In the genomic region with DNA sequence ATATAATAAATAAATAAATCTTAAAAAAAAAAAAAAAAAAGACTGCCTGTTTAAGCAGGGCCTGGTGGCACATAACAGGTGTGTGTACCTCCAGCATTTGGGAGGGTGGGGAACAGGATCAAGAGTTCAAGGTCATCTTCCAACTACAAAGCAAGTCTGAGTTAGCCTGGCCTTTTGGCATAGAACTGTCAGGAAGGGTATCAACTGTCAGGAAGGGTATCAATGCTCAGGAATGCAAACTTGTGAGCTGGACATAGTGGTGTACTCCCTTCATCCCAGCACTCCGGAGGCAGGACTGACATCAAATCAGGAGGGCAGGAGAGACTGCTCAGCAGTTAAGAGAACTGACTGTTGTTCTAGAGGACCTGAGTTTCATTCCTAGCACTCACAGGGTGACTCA, we compare ENCODE assay signal across 26 mouse cellular contexts.
"Had no signal": no experiment of that assay in that cellular context is flagged by ENCODE, and none has a peak within 500 bp of the region (broad histone marks: within the 10 kb centered on the region; RNA-seq: fewer than 3 reads in every experiment).

No protein-coding gene starts in this region.

- H3K27me3 ChIP-seq: heart, embryonic 13.5 days; heart, embryonic 15.5 days; hindbrain, embryonic 12.5 days; limb, embryonic 12.5 days; liver, embryonic 13.5 days; liver, embryonic 15.5 days had no signal

- H3K27ac ChIP-seq: gastrocnemius, adult 2 months; heart, adult 2 months; heart, embryonic 13.5 days; heart, embryonic 15.5 days; hindbrain, embryonic 10.5 days; hindbrain, embryonic 12.5 days; hindbrain, embryonic 14.5 days; layer of hippocampus, adult 2 months; limb, embryonic 10.5 days; limb, embryonic 12.5 days; liver, embryonic 13.5 days; liver, embryonic 15.5 days had no signal

- H3K36me3 ChIP-seq: heart, embryonic 15.5 days; liver, embryonic 13.5 days; liver, embryonic 15.5 days had no signal

- H3K4me1 ChIP-seq: hindbrain, embryonic 10.5 days; hindbrain, embryonic 12.5 days; limb, embryonic 10.5 days; limb, embryonic 12.5 days; liver, embryonic 15.5 days had no signal

- H3K4me3 ChIP-seq: gastrocnemius, adult 2 months; heart, adult 2 months; heart, embryonic 13.5 days; heart, embryonic 15.5 days; hindbrain, embryonic 10.5 days; hindbrain, embryonic 12.5 days; layer of hippocampus, adult 2 months; limb, embryonic 10.5 days; limb, embryonic 12.5 days; liver, embryonic 13.5 days; liver, embryonic 15.5 days had no signal

- H3K9me3 ChIP-seq: heart, embryonic 13.5 days; heart, embryonic 15.5 days; hindbrain, embryonic 10.5 days; limb, embryonic 10.5 days; limb, embryonic 12.5 days; liver, embryonic 13.5 days; liver, embryonic 15.5 days had no signal

- ATAC-seq: hindbrain, embryonic 16.5 days; inflammation-experienced regulatory T-cells, adult 6 months; intestine, postnatal 0 days had no signal

- DNase-seq: gastrocnemius, adult 2 months; gastrocnemius, postnatal 10 days; gastrocnemius, postnatal 25 days; heart, adult 2 months; heart, postnatal 4 days; kidney, adult 18-20 months; kidney, adult 8-10 months; kidney, postnatal 10 days; kidney, postnatal 25 days; kidney, postnatal 4 days; layer of hippocampus, postnatal 36 days; liver; liver, embryonic 13.5 days had no signal

- H3K9ac ChIP-seq: heart, embryonic 13.5 days; heart, embryonic 15.5 days; hindbrain, embryonic 12.5 days; hindbrain, embryonic 14.5 days; limb, embryonic 12.5 days; liver, embryonic 13.5 days; liver, embryonic 15.5 days had no signal

- H3K4me2 ChIP-seq: heart, embryonic 13.5 days; heart, embryonic 15.5 days; hindbrain, embryonic 12.5 days; hindbrain, embryonic 14.5 days; limb, embryonic 12.5 days; liver, embryonic 11.5 days; liver, embryonic 13.5 days; liver, embryonic 15.5 days had no signal
